Mouse (Mus musculus) stomach, embryonic 15.5 days (tissue): ENCODE measurements around the gene Mrpl14. TPM values are rescaled to one million over a fixed set of nuclear protein-coding genes. Genes with fewer than 3 reads are reported as not detected.

ENCODE experiments used
- ATAC-seq: fragments of 200-750 bp; cut with Nextera tagmentation; 2 replicates; pipeline ENCODE4 v1.8.0; 2017; ENCODE audit warnings: low read depth, moderate number of reproducible peaks, moderate TSS enrichment; ENCODE audit not compliant: insufficient read depth, low FRiP score
- H3K27ac ChIP-seq: fragments of 300-500 bp; sonication (generic); 2 replicates; pipeline ENCODE4 v1.5.1; 2015; ENCODE audit warnings: mild to moderate bottlenecking, inconsistent platforms
- H3K27me3 ChIP-seq: fragments of 300-500 bp; sonication (generic); replicated peaks from 2 replicates; pipeline ENCODE4 v1.6.1; 2015; ENCODE audit warnings: inconsistent platforms
- H3K36me3 ChIP-seq: fragments of 300-500 bp; sonication (generic); 2 replicates; pipeline ENCODE4 v1.6.1; 2015; ENCODE audit warnings: inconsistent platforms
- H3K4me1 ChIP-seq: fragments of 300-500 bp; sonication (generic); 2 replicates; pipeline ENCODE4 v1.6.1; 2015; ENCODE audit warnings: inconsistent platforms
- H3K4me2 ChIP-seq: fragments of 300-500 bp; sonication (generic); 2 replicates; pipeline ENCODE4 v1.6.1; 2015; ENCODE audit warnings: mild to moderate bottlenecking, inconsistent platforms
- H3K4me3 ChIP-seq: fragments of 300-500 bp; sonication (generic); replicated peaks from 2 replicates; pipeline ENCODE4 v1.5.1; 2015; ENCODE audit warnings: inconsistent platforms
- H3K9ac ChIP-seq: fragments of 300-500 bp; sonication (generic); 2 replicates; pipeline ENCODE4 v1.6.1; 2015; ENCODE audit warnings: inconsistent platforms
- H3K9me3 ChIP-seq: fragments of 300-500 bp; sonication (generic); 2 replicates; pipeline ENCODE4 v1.6.1; 2016; ENCODE audit warnings: inconsistent platforms
- WGBS: fragments of 180-500 bp; shearing (Covaris S2); methylation state at CpG from one replicate; pipeline ENCODE4 v1.1.7; 2015; 5-methylcytosine and 5-hydroxymethylcytosine counted together
- polyA plus RNA-seq: library from polyadenylated mRNA; unstranded; fragments of >200 nt; fragmentation: Nextera tagmentation; extraction: Ambion mirVana; gene quantifications from 2 replicates; pipeline ENCODE4 v1.2.1, GENCODE M21; 2015

Gene Mrpl14
- polyA plus RNA-seq, 1 experiment from 2014 or later, result 154 TPM

DNA sequence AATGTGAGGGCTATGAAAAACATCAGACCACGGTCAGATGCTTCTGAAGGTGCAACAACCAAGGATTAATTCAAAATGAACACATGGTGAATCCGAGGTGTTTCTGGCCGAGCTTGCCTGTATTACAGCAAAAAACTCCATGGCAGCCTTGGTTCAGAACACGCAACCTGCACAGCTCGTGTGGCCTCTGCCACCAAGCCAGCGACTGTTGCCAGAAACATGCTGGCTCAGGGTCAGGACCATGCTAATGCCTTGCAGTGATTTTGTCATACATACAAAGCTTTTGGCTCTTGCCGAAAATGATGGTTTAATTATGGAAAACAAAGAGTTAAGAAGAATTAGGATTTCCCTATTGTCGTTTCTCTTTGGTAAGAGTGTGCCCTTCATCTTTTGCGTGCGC is 18.1 kb upstream of the Mrpl14 start:
- WGBS, result 91% methylated on average over 10 of the region's 10 CpGs

DNA sequence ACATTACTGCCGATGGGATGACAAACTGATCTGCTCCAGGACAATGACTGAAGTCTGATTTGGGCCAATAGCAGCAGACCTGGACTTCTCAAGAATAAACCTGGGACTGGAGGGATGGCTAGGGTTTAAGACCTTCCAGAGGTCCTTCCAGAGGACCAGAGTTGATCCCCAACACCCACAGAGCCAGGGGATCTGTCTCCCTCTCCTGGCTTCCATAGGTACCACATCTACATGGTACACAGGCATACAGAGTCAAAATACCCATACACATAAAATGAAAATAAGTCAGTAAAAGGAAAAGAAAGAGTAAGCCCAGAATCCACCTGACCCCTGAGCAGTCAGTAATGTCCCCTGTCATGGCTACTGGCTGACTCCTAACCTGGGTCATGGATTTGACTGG is 14.3 kb upstream of the Mrpl14 start:
- no peaks in the 10 kb centered on the region for H3K4me1 ChIP-seq
- H3K27me3 ChIP-seq, result no peaks in the 10 kb centered on the region
- H3K36me3 ChIP-seq, result peaks cover 36% of the 10 kb centered on the region
- ATAC-seq, result no peak
- WGBS, result 72% methylated on average over 1 of the region's 1 CpGs
- no peak overlapping the region for H3K9ac ChIP-seq
- H3K4me3 ChIP-seq, result no peak overlapping the region
- no peak overlapping the region for H3K27ac ChIP-seq
- H3K9me3 ChIP-seq, result no peaks in the 10 kb centered on the region
- no peak overlapping the region for H3K4me2 ChIP-seq

More for the DNA sequence above, 18.1 kb upstream of the Mrpl14 start:
- Histone ChIP-seq H3K9me3 (no peaks in the 10 kb centered on the region), H3K36me3 (peaks cover 33% of the 10 kb centered on the region), H3K27me3 (no peaks in the 10 kb centered on the region), H3K4me1 (0 out of 2 replicates have a peak, but pooled peaks cover 3% of the 10 kb centered on the region), H3K27ac (no peak overlapping the region), H3K4me3 (no peak overlapping the region), H3K4me2 (no peak overlapping the region), H3K9ac (no peak overlapping the region)
- ATAC-seq, result no peak

DNA sequence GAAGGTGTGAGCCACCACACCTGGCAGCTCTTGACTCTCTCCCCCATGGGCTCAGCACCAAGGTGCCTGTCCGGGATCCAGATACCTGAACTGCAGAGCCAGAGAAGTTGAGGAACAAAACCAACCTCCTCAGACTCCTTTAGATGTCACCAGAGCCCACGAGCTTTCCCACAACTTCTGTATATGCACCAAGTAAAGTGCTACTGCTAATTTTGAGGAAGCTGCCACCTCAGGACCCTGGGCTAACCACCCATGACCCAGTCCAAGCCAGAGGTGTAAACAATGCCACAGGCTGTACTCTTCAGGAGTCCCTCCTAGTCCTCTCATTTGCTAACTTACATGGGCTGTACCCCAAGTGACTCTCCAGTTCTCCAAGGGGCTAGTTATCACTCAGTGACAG is 13.5 kb upstream of the Mrpl14 start:
- no peaks in the 10 kb centered on the region for H3K9me3 ChIP-seq
- WGBS, result 87% methylated on average over 2 of the region's 2 CpGs
- no peaks in the 10 kb centered on the region for H3K27me3 ChIP-seq
- no peak overlapping the region for H3K4me2 ChIP-seq
- no peak overlapping the region for H3K27ac ChIP-seq
- no peak overlapping the region for H3K4me3 ChIP-seq
- no peak overlapping the region for H3K9ac ChIP-seq
- ATAC-seq, result no peak
- peaks cover 36% of the 10 kb centered on the region for H3K36me3 ChIP-seq
- no peaks in the 10 kb centered on the region for H3K4me1 ChIP-seq

DNA sequence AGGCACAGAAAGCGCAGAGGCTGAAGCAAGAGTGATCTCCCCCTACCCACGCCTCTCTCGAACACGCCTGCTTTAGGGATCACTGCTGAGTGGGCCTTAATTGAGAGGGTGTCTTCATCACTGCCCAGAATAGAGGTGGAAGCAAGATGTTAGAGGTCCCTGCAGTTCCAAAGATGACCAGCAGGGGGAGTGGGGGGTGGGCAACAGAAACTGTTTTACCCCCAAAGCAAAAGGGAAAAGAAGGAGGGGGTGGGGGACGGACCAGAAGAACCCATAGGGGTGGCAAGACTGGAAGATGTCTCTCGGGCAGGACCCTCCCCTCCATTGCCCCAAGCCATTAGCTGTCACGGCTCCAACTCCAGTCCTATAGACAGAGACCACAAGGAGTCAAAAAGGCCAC is 8.0 kb upstream of the Mrpl14 start:
- Histone ChIP-seq H3K27ac (no peak overlapping the region), H3K9ac (no peak overlapping the region), H3K27me3 (no peaks in the 10 kb centered on the region), H3K4me2 (no peak overlapping the region), H3K9me3 (no peaks in the 10 kb centered on the region), H3K36me3 (peaks cover 24% of the 10 kb centered on the region), H3K4me1 (peaks cover 3% of the 10 kb centered on the region), H3K4me3 (no peak overlapping the region)
- ATAC-seq, result no peak
- 32% methylated on average over 7 of the region's 7 CpGs for WGBS

DNA sequence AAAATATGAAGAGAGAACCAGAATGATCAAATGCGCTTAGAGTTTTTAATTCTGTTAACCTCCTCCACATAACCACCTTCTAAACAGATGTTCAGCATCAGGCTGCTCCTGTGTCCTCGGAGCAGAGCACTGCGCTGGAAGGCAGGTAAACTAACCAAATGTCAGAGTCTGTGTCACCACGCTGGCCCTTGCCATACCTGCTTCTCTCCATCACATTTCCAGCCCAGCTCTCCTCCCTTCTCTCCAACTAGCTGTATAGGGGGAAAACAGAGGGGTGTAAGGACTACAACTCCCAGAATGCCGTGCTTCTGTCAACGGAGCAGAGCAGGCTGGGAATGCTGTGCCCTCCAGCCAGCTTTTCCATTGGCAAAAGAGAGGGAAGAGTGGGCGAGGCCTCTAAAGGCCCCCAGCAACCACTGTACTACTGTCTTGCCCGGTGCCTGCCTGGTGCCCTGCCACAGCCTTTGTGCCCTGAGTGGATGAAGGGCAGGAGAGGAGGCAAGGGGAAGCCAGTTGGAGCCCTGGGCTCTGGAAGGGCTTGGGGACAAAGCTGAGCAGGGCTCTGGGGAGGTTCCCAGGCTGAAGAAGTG is 5.6 kb upstream of the Mrpl14 start:
- H3K27ac ChIP-seq, result peak overlapping the region; percentile 46; the same call in 1 of the 2 replicates
- peak; percentile 53 for ATAC-seq
- no peak overlapping the region for H3K9ac ChIP-seq
- H3K4me2 ChIP-seq, result peak overlapping the region; percentile 27; the same call in 1 of the 2 replicates
- no peaks in the 10 kb centered on the region for H3K27me3 ChIP-seq
- 47% methylated on average over 8 of the region's 8 CpGs for WGBS
- H3K9me3 ChIP-seq, result no peaks in the 10 kb centered on the region
- H3K36me3 ChIP-seq, result peaks cover 8% of the 10 kb centered on the region; the same call in 1 of the 2 replicates
- H3K4me3 ChIP-seq, result no peak overlapping the region
- H3K4me1 ChIP-seq, result peaks cover 13% of the 10 kb centered on the region

DNA sequence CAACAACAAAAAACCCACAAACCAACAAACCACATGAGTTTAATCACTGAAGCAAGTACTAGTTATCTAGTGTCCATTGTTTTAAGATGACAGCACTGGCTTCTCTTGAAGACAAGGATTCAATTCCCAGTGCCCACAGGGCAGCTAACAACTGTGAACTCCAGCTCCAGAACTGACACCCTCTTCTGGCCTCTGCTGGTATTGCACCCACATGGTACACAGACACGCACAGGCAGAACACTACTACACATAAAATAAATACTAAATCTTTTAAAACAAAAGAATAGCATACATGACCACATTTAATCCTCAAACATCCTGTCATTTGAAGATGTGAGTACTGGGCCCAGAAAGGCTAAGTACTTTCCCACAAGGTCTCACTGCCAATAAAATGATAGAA is 4.5 kb upstream of the Mrpl14 start:
- H3K4me2 ChIP-seq, result no peak overlapping the region
- H3K4me1 ChIP-seq, result peaks cover 13% of the 10 kb centered on the region
- H3K4me3 ChIP-seq, result no peak overlapping the region
- 0 out of 2 replicates have a peak, but pooled peaks cover 3% of the 10 kb centered on the region for H3K36me3 ChIP-seq
- no peaks in the 10 kb centered on the region for H3K27me3 ChIP-seq
- ATAC-seq, result no peak
- no peaks in the 10 kb centered on the region for H3K9me3 ChIP-seq
- H3K27ac ChIP-seq, result no peak overlapping the region
- no peak overlapping the region for H3K9ac ChIP-seq
- 100% methylated on average over 1 of the region's 1 CpGs for WGBS

DNA sequence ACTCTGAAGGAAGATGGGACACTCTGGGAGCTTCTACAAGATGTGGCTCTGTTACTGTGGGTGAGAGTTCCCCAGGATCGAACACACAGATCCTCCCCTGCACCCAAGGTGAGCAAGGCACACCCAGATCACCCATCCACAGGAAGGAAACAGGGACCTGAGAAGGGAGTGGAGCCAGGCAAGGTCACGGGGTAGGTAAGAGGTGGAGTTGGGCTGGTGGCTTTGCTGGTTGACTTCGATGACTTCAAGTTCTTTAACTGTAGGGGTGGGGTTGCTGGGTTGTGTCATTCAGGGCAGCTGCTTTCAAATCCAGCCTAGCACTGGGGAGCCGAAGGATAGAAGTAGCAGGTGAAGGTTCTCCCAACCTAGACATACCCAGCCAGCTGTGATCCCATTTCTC is 3.3 kb upstream of the Mrpl14 start:
- ATAC-seq, result no peak
- 80% methylated on average over 4 of the region's 4 CpGs for WGBS

DNA sequence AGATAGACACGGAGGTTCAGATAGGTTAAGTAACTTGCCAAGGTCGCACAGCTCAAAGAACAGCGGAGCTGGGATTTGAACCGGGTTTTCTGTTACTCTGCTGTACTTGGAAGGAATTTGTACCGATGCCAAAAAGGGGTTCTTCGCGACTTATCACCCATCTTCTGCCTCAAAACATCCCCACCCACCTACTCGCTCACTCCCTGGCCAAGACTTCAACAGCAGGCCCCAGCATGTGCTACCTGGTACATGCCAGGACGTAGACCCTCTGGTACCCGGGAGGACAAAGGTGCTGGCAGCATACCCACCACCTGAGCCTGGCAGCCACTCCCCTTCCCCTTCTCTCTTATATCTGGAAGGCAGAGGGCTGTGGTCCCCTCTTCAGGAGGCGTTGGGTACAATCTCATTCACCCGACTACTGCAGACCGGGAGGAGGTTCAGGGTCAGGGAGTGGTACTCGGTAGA is 1.4 kb upstream of the Mrpl14 start:
- H3K4me1 ChIP-seq, result peaks cover 29% of the 10 kb centered on the region
- 31% methylated on average over 14 of the region's 14 CpGs for WGBS
- peak overlapping the region; percentile 74 for H3K9ac ChIP-seq
- no peaks in the 10 kb centered on the region for H3K27me3 ChIP-seq
- H3K36me3 ChIP-seq, result no peaks in the 10 kb centered on the region
- peak overlapping the region; percentile 81 for H3K27ac ChIP-seq
- H3K4me2 ChIP-seq, result peak overlapping the region; percentile 70
- peak overlapping the region; percentile 93 for H3K4me3 ChIP-seq
- no peaks in the 10 kb centered on the region for H3K9me3 ChIP-seq
- no peak for ATAC-seq

More for the DNA sequence above, 3.3 kb upstream of the Mrpl14 start:
- Histone ChIP-seq H3K4me1 (peaks cover 23% of the 10 kb centered on the region), H3K36me3 (0 out of 2 replicates have a peak, but pooled peaks cover 3% of the 10 kb centered on the region), H3K4me3 (no peak overlapping the region), H3K27ac (no peak overlapping the region), H3K9ac (no peak overlapping the region), H3K27me3 (no peaks in the 10 kb centered on the region), H3K9me3 (no peaks in the 10 kb centered on the region), H3K4me2 (no peak overlapping the region)

DNA sequence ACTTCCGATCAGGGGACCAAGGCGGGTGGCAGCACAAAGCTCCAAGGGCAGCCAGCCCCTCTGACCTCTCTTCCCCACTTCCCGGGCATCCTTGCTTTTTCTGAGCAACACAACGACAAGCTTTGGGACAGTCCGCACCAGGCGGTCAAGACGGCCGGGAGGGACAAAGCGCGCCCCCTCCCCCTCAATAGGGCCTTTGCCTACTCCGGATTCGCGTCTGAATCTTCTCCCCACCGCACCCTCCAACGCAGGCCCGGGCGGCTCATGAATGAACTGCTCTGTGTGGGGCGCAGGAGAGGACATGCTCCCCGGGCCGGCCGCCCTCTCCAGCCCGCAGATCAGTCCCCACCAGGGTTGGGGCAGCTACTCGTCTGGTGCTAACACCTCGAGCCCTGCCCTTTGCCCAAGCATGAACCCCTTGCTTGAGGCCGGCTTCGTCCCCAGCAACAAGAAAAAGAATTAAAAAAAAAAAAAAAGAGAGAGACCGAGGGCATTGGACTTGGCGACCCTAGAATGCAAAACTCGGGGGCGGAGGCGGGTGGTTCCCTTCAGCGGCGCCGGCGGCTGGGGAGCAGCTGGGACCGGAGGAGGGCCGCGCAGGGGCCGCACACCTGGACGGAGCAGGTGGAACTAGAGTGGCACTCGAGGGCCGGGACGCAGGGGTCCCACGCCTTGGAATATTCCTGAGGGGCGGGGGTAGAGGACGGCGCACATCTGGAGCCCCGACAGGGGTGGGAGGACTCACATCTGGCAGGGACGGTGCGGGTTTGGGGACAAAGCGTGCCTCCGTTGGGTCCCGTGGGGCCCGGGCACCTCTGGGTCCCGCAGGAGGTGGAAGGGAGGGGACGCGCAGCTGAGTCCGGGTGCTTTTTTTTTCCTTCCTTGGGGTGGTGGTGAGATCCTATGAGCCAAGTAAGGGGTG is 690 bp upstream of the Mrpl14 start:
- no peaks in the 10 kb centered on the region for H3K27me3 ChIP-seq
- under 1% methylated on average over 58 of the region's 58 CpGs for WGBS
- ATAC-seq, result peak; percentile 57

DNA sequence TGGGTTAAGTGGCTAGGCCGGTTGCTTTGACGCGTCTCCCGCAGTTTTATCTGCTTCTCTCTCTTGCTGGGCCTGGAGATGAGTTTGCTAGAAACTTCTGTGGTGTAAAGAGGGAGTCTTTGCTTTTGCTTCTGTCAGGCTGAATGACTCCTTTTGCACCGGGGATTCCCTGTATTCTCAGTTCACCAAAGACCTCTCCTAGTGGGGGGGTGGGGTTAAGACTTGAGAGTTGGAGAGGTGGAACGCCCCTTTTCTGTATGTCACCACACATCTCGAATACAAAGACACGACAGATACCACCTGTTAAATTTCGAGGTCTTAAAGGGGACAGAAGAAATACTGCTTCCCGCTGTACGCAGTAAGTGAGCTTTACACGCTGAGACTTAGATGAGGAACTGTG is 594 bp downstream of the Mrpl14 start, which contains the start of gene Tmem63b:
Tmem63b (minus strand) TSS at position 190 of the 400 bp plus-strand sequence.
- Histone ChIP-seq H3K27ac (peak within 1 kb of the TSS; percentile 81), H3K4me3 (peak within 1 kb of the TSS; percentile 93), H3K27me3 (no peaks in the 10 kb centered on the region), H3K4me2 (peak within 1 kb of the TSS; percentile 84), H3K36me3 (no peaks in the 10 kb centered on the region), H3K9me3 (no peaks in the 10 kb centered on the region), H3K9ac (peak within 1 kb of the TSS; percentile 96), H3K4me1 (peaks cover 26% of the 10 kb centered on the region)
- WGBS, result 6% methylated on average over 12 of the region's 12 CpGs
- ATAC-seq, result no peak

More for the DNA sequence above, 690 bp upstream of the Mrpl14 start:
- H3K27ac ChIP-seq, result peak overlapping the region; percentile 81
- peak overlapping the region; percentile 70 for H3K4me2 ChIP-seq
- H3K4me3 ChIP-seq, result peak overlapping the region; percentile 93
- H3K9me3 ChIP-seq, result no peaks in the 10 kb centered on the region
- no peaks in the 10 kb centered on the region for H3K36me3 ChIP-seq
- peak overlapping the region; percentile 74 for H3K9ac ChIP-seq
- H3K4me1 ChIP-seq, result peaks cover 29% of the 10 kb centered on the region

DNA sequence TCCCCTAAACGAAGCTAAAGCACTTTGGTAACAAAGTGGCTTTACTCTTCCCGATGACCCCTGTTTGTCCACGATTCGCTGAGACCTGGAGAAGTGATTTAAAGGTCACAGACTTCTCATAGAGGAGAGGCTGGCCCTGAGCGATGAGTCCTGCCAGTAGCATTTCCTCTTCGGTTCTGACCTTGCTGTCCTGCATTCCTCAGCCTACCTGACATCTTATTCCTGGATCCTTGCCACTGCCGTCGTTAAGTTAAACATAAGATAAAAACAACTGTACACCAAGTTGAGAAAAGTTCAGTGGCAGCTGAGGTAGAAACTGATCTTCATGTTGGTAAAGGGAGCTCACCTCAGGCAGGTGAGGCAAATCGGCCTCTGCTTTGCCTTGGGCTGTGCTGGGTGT is 3.0 kb downstream of the Mrpl14 start:
- Histone ChIP-seq H3K27ac (no peak overlapping the region), H3K4me3 (no peak overlapping the region), H3K4me1 (peaks cover 29% of the 10 kb centered on the region), H3K4me2 (no peak overlapping the region), H3K27me3 (no peaks in the 10 kb centered on the region), H3K9ac (no peak overlapping the region), H3K9me3 (no peaks in the 10 kb centered on the region), H3K36me3 (no peaks in the 10 kb centered on the region)
- no peak for ATAC-seq
- WGBS, result 61% methylated on average over 9 of the region's 9 CpGs

DNA sequence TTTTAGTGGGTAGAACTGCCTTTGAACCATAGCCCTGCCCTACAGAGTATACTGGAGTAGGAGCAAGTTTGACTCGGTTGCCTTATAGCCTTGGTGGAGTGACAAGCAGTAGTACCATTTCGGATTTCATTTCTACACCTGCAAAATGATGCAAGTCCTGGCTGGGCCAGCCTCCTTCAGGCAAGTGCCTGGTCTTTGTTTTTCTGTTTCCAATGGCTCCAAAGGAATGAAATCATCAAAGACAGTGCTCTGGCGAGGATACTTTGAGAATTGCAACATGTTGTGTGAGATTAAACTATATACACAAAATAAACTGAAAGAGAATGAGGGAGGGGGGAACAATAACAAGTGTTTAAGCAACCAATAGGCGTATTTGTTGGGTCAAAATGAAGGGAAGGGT is 3.9 kb downstream of the Mrpl14 start:
- H3K4me3 ChIP-seq, result no peak overlapping the region
- no peak overlapping the region for H3K27ac ChIP-seq
- no peak overlapping the region for H3K4me2 ChIP-seq
- no peaks in the 10 kb centered on the region for H3K27me3 ChIP-seq
- no peaks in the 10 kb centered on the region for H3K9me3 ChIP-seq
- H3K36me3 ChIP-seq, result no peaks in the 10 kb centered on the region
- peaks cover 24% of the 10 kb centered on the region for H3K4me1 ChIP-seq
- H3K9ac ChIP-seq, result no peak overlapping the region
- 83% methylated on average over 4 of the region's 4 CpGs for WGBS
- ATAC-seq, result no peak
